Mouse (Mus musculus) liver, adult 2 months (tissue): ENCODE measurements around the gene Slc35b1. TPM values are rescaled to one million over a fixed set of nuclear protein-coding genes. Genes with fewer than 3 reads are reported as not detected.

Experiments used
- DNase-seq: peaks from one replicate; pipeline ENCODE4 v3.0.0-alpha.2; 2011; ENCODE audit warnings: low read depth, low spot score; ENCODE audit errors: extremely low read depth
- H3K27ac ChIP-seq: fragments of 200-500 bp; replicated peaks from 2 replicates; pipeline ENCODE4 v1.5.1; 2012; ENCODE audit warnings: low read depth, mild to moderate bottlenecking, control low read depth, inconsistent platforms, low read length; ENCODE audit not compliant: insufficient read depth
- H3K27me3 ChIP-seq: fragments of 200-500 bp; 2 replicates; pipeline ENCODE4 v1.6.1; 2012; ENCODE audit warnings: mild to moderate bottlenecking, moderate library complexity, low read length, inconsistent platforms; ENCODE audit not compliant: control insufficient read depth, insufficient read depth
- H3K36me3 ChIP-seq: fragments of 200-500 bp; 2 replicates; pipeline ENCODE4 v1.6.1; 2012; ENCODE audit warnings: low read length, inconsistent platforms; ENCODE audit not compliant: control insufficient read depth, insufficient read depth
- H3K4me1 ChIP-seq: fragments of 200-500 bp; 2 replicates; pipeline ENCODE4 v1.6.1; 2011; ENCODE audit warnings: low read length; ENCODE audit not compliant: control insufficient read depth, insufficient read depth
- H3K4me3 ChIP-seq: fragments of 200-500 bp; 2 replicates; pipeline ENCODE4 v1.5.1; 2011; ENCODE audit warnings: low read depth, mild to moderate bottlenecking, control low read depth, low read length, moderate library complexity; ENCODE audit not compliant: insufficient read depth
- H3K79me2 ChIP-seq: fragments of 200-500 bp; 2 replicates; pipeline ENCODE4 v1.6.1; 2012; ENCODE audit warnings: inconsistent platforms, mild to moderate bottlenecking, low read length, moderate library complexity; ENCODE audit not compliant: control insufficient read depth, insufficient read depth
- H3K9ac ChIP-seq: fragments of 200-500 bp; 2 replicates; pipeline ENCODE4 v1.6.1; 2012; ENCODE audit warnings: low read depth, mild to moderate bottlenecking, control low read depth, inconsistent platforms, low read length
- CTCF ChIP-seq: fragments of 200-500 bp; IDR thresholded peaks from 2 replicates; pipeline ENCODE4 v1.5.1; 2011; ENCODE audit warnings: low read depth, low read length, control low read depth
- POLR2A ChIP-seq: fragments of 200-500 bp; IDR thresholded peaks from 2 replicates; pipeline ENCODE4 v1.6.1; 2011; ENCODE audit warnings: low read length, control low read depth; ENCODE audit not compliant: insufficient read depth; ENCODE audit errors: extremely low read depth
- WGBS: fragments of 180-500 bp; shearing (Covaris S2); methylation state at CpG from one replicate; pipeline ENCODE4 v1.1.7; 2018; 5-methylcytosine and 5-hydroxymethylcytosine counted together
- polyA plus RNA-seq: library from polyadenylated mRNA; depleted of rRNA; stranded (reverse); fragments of >200 nt; gene quantifications from 2 replicates; pipeline ENCODE4 v1.2.3, GENCODE M21; 2012
- total RNA-seq: library from RNA; depleted of rRNA; stranded (reverse); fragments of >200 nt; gene quantifications from 2 replicates; pipeline ENCODE4 v1.2.3, GENCODE M21; 2014

Gene Slc35b1
- total and polyA plus RNA-seq, 2 experiments, result 58.6 to 92.0 TPM

- no peak overlapping the region for H3K9ac ChIP-seq
- no peak for TF ChIP-seq POLR2A
- no peak for TF ChIP-seq CTCF
- no peak overlapping the region for H3K27ac ChIP-seq
- no peak for DNase-seq
- H3K36me3 ChIP-seq, result no peaks in the 10 kb centered on the region
- H3K79me2 ChIP-seq, result no peaks in the 10 kb centered on the region
- H3K4me1 ChIP-seq, result peaks cover 6% of the 10 kb centered on the region
- no peaks in the 10 kb centered on the region for H3K27me3 ChIP-seq
- no peak overlapping the region for H3K4me3 ChIP-seq
- 86% methylated on average over 2 of the region's 2 CpGs for WGBS
Observed at GRCm38 (mm10) chr11:95352686-95353085, 31.8 kb upstream of the Slc35b1 start.

GRCm38 (mm10) chr11:95353226-95353625 lies 31.3 kb upstream of the Slc35b1 start:
- no peak overlapping the region for H3K4me3 ChIP-seq
- TF ChIP-seq POLR2A (no peak), CTCF (no peak)
- H3K4me1 ChIP-seq, result peaks cover 6% of the 10 kb centered on the region
- H3K27ac ChIP-seq, result no peak overlapping the region
- no peak overlapping the region for H3K9ac ChIP-seq
- no peaks in the 10 kb centered on the region for H3K36me3 ChIP-seq
- H3K79me2 ChIP-seq, result no peaks in the 10 kb centered on the region
- no peak for DNase-seq
- WGBS, result 90% methylated on average over 9 of the region's 9 CpGs
- no peaks in the 10 kb centered on the region for H3K27me3 ChIP-seq

- Histone ChIP-seq H3K79me2 (no peaks in the 10 kb centered on the region), H3K27ac (no peak overlapping the region), H3K27me3 (no peaks in the 10 kb centered on the region), H3K36me3 (no peaks in the 10 kb centered on the region), H3K9ac (no peak overlapping the region), H3K4me3 (no peak overlapping the region), H3K4me1 (peaks cover 6% of the 10 kb centered on the region)
- 81% methylated on average over 14 of the region's 14 CpGs for WGBS
- no peak for TF ChIP-seq POLR2A
- no peak for TF ChIP-seq CTCF
- DNase-seq, result no peak
Observed at GRCm38 (mm10) chr11:95354228-95354944, 30.1 kb upstream of the Slc35b1 start.

DNA sequence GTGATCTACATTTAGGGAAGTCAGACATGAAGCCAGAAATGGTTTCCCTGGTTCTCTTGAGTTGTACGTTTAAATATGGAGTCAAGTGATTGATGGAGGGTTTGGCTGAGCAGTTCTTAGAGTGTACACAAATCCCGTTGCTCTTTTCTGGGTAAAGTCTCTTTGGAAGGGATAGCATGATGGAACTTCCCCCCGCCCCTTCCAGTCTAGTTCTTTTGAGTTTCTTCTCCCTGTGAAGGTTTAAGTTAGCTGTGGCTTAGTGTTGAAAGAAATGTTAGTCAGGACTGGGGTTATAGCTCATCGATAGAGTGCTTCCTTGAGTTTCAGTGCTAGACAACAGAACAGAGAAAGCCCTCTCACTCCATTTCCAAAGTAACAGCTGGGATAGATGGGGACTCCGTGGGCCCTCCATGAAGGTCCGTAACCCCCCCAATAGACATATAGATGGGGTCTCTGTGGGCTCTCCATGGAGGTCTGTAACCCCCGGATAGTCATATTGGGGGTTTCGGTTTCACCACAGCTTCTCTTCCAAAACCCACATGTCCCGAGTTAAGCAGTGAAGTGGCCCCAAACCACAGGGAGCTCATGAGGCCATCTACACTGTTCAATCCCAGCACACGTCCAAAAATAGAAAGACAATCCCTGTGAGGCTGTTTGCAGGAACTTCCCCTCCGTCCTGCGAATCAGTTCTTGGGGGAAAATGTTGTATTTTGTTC lies 29.4 kb upstream of the Slc35b1 start:
- Histone ChIP-seq H3K27ac (no peak overlapping the region), H3K36me3 (no peaks in the 10 kb centered on the region), H3K4me3 (no peak overlapping the region)

DNA sequence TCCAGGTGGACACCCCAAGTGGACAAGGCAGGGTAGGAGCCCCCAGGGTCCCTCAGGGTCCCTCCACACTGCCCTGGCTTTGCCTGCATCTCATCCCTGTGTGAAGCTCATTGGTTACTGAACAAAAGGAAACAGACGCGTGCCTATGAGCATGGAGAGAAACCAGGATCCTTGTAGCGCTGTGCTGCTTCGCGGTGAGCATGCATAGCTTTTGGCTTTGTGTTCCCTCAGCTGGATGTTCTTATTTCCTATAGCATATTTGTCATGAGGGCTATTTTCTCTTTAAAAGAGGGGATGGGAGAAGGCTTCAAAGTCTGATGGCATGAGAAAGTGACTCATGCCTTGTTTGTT lies 28.9 kb upstream of the Slc35b1 start:
- no peaks in the 10 kb centered on the region for H3K36me3 ChIP-seq
- 98% methylated on average over 5 of the region's 5 CpGs for WGBS
- peaks cover 2% of the 10 kb centered on the region; the same call in 1 of the 2 replicates for H3K4me1 ChIP-seq
- no peak for DNase-seq
- no peak overlapping the region for H3K4me3 ChIP-seq
- H3K79me2 ChIP-seq, result no peaks in the 10 kb centered on the region
- no peak for TF ChIP-seq POLR2A
- TF ChIP-seq CTCF, result no peak
- H3K9ac ChIP-seq, result no peak overlapping the region
- no peaks in the 10 kb centered on the region for H3K27me3 ChIP-seq
- H3K27ac ChIP-seq, result no peak overlapping the region

More for the DNA sequence above, 29.4 kb upstream of the Slc35b1 start:
- Histone ChIP-seq H3K27me3 (no peaks in the 10 kb centered on the region), H3K4me1 (peaks cover 4% of the 10 kb centered on the region), H3K9ac (no peak overlapping the region), H3K79me2 (no peaks in the 10 kb centered on the region)
- 85% methylated on average over 12 of the region's 12 CpGs for WGBS
- TF ChIP-seq CTCF (no peak), POLR2A (no peak)
- no peak for DNase-seq

GRCm38 (mm10) chr11:95356039-95356438 lies 28.5 kb upstream of the Slc35b1 start:
- Histone ChIP-seq H3K36me3 (no peaks in the 10 kb centered on the region), H3K4me1 (0 out of 2 replicates have a peak, but pooled peaks cover 2% of the 10 kb centered on the region), H3K27ac (no peak overlapping the region), H3K9ac (no peak overlapping the region), H3K79me2 (no peaks in the 10 kb centered on the region), H3K27me3 (no peaks in the 10 kb centered on the region), H3K4me3 (no peak overlapping the region)
- 86% methylated on average over 7 of the region's 7 CpGs for WGBS
- no peak for TF ChIP-seq CTCF
- TF ChIP-seq POLR2A, result no peak
- DNase-seq, result no peak
